Mouse (Mus musculus) brain, adult 2 months (tissue): ENCODE measurements around the gene Wnt4.
A peak's percentile ranks its signal among the peaks of the same experiment; 100 is the strongest.

ENCODE experiments used
- DNase-seq: peaks from one replicate; pipeline ENCODE4 v3.0.0; 2011; ENCODE audit warnings: low read depth, low spot score

The Wnt4 gene

DNA sequence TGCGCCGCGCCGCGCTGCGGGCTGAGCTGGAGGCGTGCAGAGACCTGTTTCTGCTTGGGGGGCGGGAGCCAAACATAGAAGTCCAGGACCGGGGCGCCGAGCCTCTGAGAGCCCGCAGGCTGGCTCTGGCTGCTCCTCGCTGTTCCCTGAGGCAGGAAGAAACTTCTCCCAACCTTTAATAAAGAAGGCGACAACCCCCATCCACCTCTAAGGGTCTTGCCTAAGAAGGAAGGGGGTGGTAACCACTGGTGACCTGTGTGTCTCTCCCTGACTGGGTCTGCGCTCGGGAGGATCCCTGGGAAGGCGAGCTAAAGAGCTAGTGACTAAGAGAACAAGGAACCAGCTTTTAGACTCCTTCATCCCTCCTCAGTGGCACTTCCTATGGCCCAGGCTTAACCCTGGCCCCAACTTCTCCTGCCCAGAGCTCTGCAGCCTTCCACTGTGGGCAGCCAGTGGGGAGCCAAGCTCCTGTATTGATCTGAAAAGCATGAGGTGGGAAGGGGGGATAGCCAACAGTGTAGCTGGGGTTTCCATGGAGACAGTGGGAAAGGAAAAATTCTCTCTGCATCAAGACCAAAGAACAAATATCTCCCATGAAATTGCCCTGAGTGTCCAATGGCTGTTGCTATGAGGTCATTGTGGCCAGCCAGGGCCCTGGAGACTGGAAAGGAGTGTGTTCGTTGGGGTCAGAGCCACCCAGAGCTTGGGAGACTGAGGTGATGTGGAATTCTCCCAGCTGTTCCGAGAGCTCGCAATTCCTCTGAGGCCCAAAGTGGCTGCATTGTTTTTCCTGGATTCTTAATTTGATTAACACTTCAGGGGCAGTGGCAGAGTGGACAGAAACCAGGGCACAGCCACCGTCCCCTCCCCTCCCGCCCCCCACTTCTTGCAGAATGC is 1.1 kb downstream of the Wnt4 start:
- no peak for DNase-seq

GRCm38 (mm10) chr4:137279346-137279745 is 2.1 kb downstream of the Wnt4 start:
- no peak for DNase-seq

- no peak for DNase-seq
These were observed 4.0 kb downstream of the Wnt4 start for GRCm38 (mm10) chr4:137281273-137281672.

GRCm38 (mm10) chr4:137282122-137282521 is 4.8 kb downstream of the Wnt4 start:
- DNase-seq, result no peak

- no peak for DNase-seq
These were observed 5.5 kb downstream of the Wnt4 start for GRCm38 (mm10) chr4:137282584-137283406.

- no peak for DNase-seq
These were observed 6.1 kb downstream of the Wnt4 start for GRCm38 (mm10) chr4:137283407-137283732.

GRCm38 (mm10) chr4:137285876-137286661 is 8.8 kb downstream of the Wnt4 start:
- no peak for DNase-seq

DNA sequence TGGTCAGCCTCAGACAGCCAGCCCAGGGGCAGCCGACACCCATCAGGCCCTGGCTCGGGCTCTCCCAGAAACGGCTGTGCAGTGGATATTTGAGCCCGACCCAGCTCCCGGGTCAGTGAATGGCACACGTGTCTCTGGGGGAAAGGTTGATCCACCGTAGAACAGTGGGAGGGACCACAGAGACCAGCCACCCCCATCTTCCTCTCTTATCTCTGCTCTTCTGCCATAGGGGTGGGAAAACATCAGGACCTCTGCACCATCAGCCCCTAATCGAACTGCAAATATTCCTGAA is 9.3 kb downstream of the Wnt4 start:
- no peak for DNase-seq

GRCm38 (mm10) chr4:137287206-137287605 is 9.9 kb downstream of the Wnt4 start:
- DNase-seq, result no peak

GRCm38 (mm10) chr4:137287818-137288217 is 10.5 kb downstream of the Wnt4 start:
- no peak for DNase-seq

GRCm38 (mm10) chr4:137289701-137290100 is 12.4 kb downstream of the Wnt4 start:
- DNase-seq, result peak; percentile 53

- DNase-seq, result peak; percentile 95
These were observed 13.0 kb downstream of the Wnt4 start for GRCm38 (mm10) chr4:137290250-137290649.

GRCm38 (mm10) chr4:137292625-137293024 is 15.3 kb downstream of the Wnt4 start:
- no peak for DNase-seq

DNA sequence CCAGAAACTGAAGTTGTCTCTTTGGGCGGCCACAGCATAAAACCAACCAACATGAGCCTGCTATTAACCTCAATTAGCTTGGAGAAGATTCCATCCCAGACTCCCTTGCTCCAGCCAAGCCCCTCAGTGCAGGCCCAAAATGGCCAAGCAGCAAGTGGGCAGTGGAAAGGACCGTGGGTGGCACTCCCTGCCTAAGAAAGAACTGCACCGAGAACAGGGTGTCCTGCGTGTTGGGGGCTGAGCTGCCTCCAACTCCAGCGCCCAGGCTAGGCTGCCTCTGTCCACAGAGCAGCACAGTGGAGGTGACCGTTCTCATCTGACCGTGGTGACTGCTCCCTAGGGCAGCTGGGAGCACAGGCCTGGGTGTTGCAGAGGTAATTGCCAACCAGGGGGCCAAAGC is 16.7 kb downstream of the Wnt4 start:
- DNase-seq, result no peak

- DNase-seq, result peak; percentile 56
These were observed 17.2 kb downstream of the Wnt4 start for GRCm38 (mm10) chr4:137294474-137294873.

DNA sequence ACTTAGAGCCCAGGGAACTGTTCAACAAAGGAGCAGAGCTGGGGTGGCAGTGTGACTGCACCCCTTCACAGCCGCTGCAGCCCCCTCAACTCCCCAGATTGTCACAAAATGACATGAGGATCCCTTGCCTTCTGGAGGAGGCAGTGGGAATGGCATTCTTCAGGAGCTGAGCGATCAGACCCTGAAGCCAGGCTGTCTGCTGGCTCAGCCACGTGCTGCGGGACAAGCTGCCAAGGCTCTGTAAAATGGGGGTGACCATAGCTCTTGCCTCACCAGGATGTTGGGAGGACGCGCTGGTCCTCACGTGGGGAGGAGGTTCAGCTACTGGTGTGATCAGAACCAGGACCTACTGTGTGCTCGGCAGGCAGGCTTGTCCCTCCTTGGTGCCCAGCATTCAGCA is 17.7 kb downstream of the Wnt4 start:
- peak; percentile 73 for DNase-seq

- peak; percentile 80 for DNase-seq
These were observed 20.3 kb downstream of the Wnt4 start for GRCm38 (mm10) chr4:137297611-137298010.

DNA sequence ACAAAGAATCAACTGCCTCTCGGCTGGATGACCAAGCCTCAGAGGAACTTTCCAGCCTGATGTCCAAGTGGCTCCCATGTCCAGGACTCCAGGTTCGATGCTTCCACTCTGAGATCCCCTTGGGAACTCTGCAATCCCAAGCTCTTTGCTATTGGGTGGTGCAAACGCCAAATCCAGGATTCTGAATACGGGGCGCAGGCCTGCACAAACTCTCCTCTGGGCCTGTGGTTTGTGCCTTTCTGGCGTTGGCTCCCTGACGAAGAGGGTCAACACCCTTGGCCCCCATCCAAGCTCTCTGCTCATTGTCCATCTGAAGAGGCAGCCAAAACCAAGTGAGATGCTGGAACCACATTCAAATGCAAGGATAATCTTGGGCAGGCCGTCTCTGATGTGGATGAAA is 21.1 kb downstream of the Wnt4 start:
- DNase-seq, result no peak

GRCm38 (mm10) chr4:137300227-137300626 is 22.9 kb downstream of the Wnt4 start:
- DNase-seq, result no peak

DNA sequence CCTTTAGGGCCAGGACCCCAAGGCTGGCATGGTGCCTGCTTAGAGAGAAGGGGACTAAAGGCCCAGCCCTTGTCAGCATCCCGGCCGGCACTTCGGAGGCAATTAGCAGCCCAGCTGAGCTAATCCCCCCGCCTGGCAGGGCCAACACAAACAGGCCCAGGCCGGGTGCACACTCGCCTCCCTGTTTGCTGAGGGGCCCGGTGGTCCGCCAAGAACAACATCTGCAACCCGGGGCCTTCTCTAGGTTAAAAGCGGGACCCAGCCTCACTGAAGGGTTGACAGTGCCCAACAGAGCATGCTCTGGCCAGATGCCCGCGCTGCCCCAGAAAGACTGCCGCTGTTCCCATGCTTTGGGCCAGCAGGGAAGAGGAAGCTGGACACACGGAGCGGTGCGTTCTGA is 24.3 kb downstream of the Wnt4 start:
- DNase-seq, result no peak

DNA sequence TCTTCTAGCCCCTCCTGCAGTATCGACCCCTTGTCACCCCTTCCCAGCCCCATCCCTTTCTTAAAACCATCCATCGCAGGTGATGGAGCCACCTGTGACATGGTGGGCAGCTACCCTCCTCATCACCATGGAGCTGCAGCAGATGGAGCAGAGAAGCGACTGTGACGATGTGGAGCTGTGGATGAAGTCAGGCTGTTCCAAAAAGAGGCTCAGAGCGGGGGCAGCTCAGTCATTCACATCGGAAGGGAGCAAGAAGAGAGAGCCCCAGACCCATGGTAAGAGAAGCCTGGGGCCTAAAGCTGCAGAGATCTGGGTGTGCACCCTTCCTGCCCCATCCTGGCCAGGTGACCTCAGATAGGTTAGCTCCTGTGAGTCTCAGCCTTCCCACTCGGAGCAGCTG is 26.8 kb downstream of the Wnt4 start:
- peak; percentile 65 for DNase-seq

GRCm38 (mm10) chr4:137305066-137305465 is 27.8 kb downstream of the Wnt4 start:
- DNase-seq, result no peak
